Mouse (Mus musculus): ENCODE results near the gene Siah3. TPM values are rescaled to one million over a fixed set of nuclear protein-coding genes. Genes with fewer than 3 reads are reported as not detected.

Gene Siah3
- total RNA-seq (2014; rRNA removed), result 4.8 and 6.1 TPM in 2 replicates
- polyA plus RNA-seq (2015; fragmentation: Nextera tagmentation; extraction: Ambion mirVana), result 2.7 and 3.3 TPM in 2 replicates

DNA sequence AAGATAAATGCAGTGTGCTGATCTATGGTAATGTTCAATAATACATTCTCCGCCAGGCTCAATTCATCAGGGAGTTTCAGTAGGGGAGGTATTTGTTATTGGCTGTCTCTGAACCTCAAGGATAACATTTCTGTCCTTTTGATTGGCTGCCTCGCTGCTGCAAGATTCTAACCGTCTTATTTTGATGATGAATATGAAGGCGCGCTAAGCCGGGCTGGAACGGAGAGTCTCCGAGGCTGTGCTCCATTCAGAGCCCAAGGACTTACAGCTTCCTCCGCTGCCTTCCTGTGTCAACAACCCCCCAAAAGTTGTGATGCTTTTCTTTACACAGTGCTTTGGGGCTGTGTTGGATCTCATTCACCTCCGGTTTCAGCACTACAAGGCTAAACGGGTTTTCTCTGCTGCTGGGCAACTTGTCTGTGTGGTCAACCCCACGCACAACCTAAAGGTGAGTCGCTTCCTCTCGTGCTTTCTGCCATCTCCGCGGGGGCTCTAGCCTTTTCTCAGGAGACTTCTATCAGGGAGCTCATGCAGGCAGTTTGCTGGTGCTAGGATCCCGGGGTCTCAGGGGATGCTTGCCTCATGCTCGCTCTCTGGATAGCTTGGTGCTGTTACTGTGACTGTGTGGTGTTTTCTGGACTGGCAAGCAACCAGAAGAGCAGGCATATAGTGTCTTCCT lies at the start of gene Siah3:
Siah3 (plus strand) TSS at position 240 of the 679 bp plus-strand sequence.
- H3K4me3 ChIP-seq (ENCODE audit: low read depth, low read length), result peak within 1 kb of the TSS; percentile 53
- ATAC-seq, result peak; percentile 76
- peak; percentile 82 for DNase-seq
- no peaks in the 10 kb centered on the region for H3K9me3 ChIP-seq (ENCODE audit: low read length)
- TF ChIP-seq CTCF (IDR thresholded peaks at IDR 0.05; ENCODE audit: low read depth), result 0 out of 2 replicates have a peak, but pooled peaks have one; percentile 12
- no peaks in the 10 kb centered on the region for H3K36me3 ChIP-seq (ENCODE audit: insufficient read depth)
- H3K4me1 ChIP-seq (ENCODE audit: insufficient read depth), result peaks cover 15% of the 10 kb centered on the region
- H3K27me3 ChIP-seq (ENCODE audit: insufficient read depth, low read length), result no peaks in the 10 kb centered on the region
- peak within 1 kb of the TSS; percentile 83 for H3K4me2 ChIP-seq (ENCODE audit: low read depth)
- H3K9ac ChIP-seq, result peak within 1 kb of the TSS; percentile 62
- H3K27ac ChIP-seq (ENCODE audit: low read depth, low read length), result peak within 1 kb of the TSS; percentile 78
- 2% methylated on average over 18 of the region's 18 CpGs for WGBS

DNA sequence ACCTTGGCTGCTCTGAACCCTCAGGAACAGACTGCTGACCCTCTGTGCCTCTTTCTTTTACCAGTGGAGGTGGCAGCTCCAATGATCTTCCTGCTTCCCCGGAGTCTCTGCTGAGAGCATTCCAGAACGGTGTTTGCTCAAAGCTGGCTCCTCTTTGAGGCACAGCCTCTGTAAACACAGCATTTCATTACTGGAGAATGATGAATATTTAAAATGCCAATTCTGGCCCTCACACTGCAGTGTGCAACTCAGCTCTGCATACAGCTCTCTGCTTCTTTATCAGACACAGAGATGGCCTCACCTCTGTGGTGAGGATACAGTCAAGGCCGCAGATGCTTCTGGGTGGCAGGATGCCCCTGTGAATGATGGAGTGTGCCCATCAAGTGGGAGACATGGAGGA lies 46.0 kb upstream of the Siah3 start:
- H3K27ac ChIP-seq (ENCODE audit: low read depth, low read length), result no peak overlapping the region
- no peaks in the 10 kb centered on the region for H3K9me3 ChIP-seq (ENCODE audit: low read length)
- no peak overlapping the region for H3K9ac ChIP-seq
- WGBS, result 46% methylated on average over 3 of the region's 3 CpGs
- H3K4me2 ChIP-seq (ENCODE audit: low read depth), result no peak overlapping the region
- ATAC-seq, result peak; percentile 42; the same call in 1 of the 2 replicates
- no peak overlapping the region for H3K4me3 ChIP-seq (ENCODE audit: low read depth, low read length)
- no peaks in the 10 kb centered on the region for H3K36me3 ChIP-seq (ENCODE audit: insufficient read depth)
- no peaks in the 10 kb centered on the region for H3K4me1 ChIP-seq (ENCODE audit: insufficient read depth)
- no peaks in the 10 kb centered on the region for H3K27me3 ChIP-seq (ENCODE audit: insufficient read depth, low read length)
- peak; percentile 24 for DNase-seq
- no peak for TF ChIP-seq CTCF (IDR thresholded peaks at IDR 0.05; ENCODE audit: low read depth)

DNA sequence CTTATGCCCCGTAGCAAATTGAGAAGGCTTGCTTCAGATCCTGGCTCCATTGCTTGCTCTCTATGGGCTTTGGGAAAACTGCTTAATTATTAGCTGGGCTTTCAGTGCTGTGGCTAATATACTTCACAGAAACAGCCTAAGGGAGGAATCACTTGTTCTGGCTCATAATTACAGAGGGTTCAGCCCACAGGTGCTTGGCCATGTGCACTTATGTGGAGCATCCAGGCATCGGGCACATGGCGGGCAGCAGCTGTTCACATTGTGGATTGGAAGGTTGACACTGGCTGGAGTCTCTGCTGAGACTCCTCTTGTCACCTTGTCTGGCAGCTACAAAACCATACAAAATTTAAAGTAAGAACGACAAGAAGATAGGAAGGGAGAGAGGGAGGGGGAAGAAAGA lies 45.4 kb upstream of the Siah3 start:
- Histone ChIP-seq H3K4me3 (ENCODE audit: low read depth, low read length) (no peak overlapping the region), H3K9me3 (ENCODE audit: low read length) (no peaks in the 10 kb centered on the region), H3K4me2 (ENCODE audit: low read depth) (no peak overlapping the region), H3K4me1 (ENCODE audit: insufficient read depth) (no peaks in the 10 kb centered on the region), H3K27me3 (ENCODE audit: insufficient read depth, low read length) (no peaks in the 10 kb centered on the region), H3K27ac (ENCODE audit: low read depth, low read length) (no peak overlapping the region), H3K9ac (no peak overlapping the region), H3K36me3 (ENCODE audit: insufficient read depth) (no peaks in the 10 kb centered on the region)
- DNase-seq (no peak), ATAC-seq (no peak)
- WGBS, result 75% methylated on average over 4 of the region's 4 CpGs
- TF ChIP-seq CTCF (IDR thresholded peaks at IDR 0.05; ENCODE audit: low read depth), result no peak

DNA sequence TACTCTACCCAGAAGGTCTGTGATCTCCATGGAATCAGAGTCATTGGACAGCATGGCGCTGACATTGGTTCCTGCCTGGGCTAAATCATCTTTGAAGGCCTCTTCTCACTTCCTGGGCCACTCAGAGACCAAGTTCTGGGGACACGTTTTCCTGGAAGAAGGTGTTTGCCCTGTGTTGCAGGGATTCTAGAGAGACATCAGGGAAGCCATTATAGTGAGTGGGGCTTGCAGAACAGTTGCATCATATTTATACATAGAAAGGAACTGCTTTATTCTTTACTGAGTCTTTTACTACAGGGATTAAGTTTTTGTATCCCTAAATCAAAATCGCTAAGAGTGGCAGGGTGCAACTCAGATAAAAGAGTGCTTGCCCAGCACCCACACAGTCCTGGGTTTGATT lies 37.1 kb upstream of the Siah3 start:
- Histone ChIP-seq H3K36me3 (ENCODE audit: insufficient read depth) (no peaks in the 10 kb centered on the region), H3K4me2 (ENCODE audit: low read depth) (no peak overlapping the region), H3K4me1 (ENCODE audit: insufficient read depth) (no peaks in the 10 kb centered on the region), H3K9me3 (ENCODE audit: low read length) (no peaks in the 10 kb centered on the region), H3K27me3 (ENCODE audit: insufficient read depth, low read length) (no peaks in the 10 kb centered on the region), H3K9ac (no peak overlapping the region), H3K4me3 (ENCODE audit: low read depth, low read length) (no peak overlapping the region), H3K27ac (ENCODE audit: low read depth, low read length) (no peak overlapping the region)
- 79% methylated on average over 3 of the region's 3 CpGs for WGBS
- DNase-seq (no peak), ATAC-seq (no peak)
- no peak for TF ChIP-seq CTCF (IDR thresholded peaks at IDR 0.05; ENCODE audit: low read depth)

DNA sequence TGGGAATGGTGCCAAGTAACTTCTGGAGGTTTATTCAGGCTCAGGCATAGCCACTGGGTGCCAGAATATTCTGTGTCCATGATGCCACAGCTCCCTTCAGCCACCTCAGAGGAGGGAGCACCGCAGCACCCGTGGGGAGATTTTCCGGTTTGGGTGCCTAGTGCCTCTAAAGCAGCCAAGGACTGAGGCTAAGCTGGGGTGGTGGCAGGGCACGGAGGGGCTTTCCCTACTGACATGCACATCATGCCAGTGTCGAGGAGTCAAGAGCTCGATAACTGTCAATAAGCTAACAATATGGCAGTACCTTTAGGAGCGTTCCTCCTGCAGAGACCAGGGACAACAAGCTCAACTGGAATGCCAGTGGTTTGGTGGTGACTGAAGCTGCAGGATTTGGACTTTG lies 35.9 kb upstream of the Siah3 start:
- no peak overlapping the region for H3K9ac ChIP-seq
- no peaks in the 10 kb centered on the region for H3K36me3 ChIP-seq (ENCODE audit: insufficient read depth)
- WGBS, result 93% methylated on average over 7 of the region's 7 CpGs
- no peak for ATAC-seq
- H3K4me2 ChIP-seq (ENCODE audit: low read depth), result no peak overlapping the region
- H3K9me3 ChIP-seq (ENCODE audit: low read length), result no peaks in the 10 kb centered on the region
- no peaks in the 10 kb centered on the region for H3K4me1 ChIP-seq (ENCODE audit: insufficient read depth)
- no peak overlapping the region for H3K27ac ChIP-seq (ENCODE audit: low read depth, low read length)
- no peak for DNase-seq
- H3K27me3 ChIP-seq (ENCODE audit: insufficient read depth, low read length), result no peaks in the 10 kb centered on the region
- no peak for TF ChIP-seq CTCF (IDR thresholded peaks at IDR 0.05; ENCODE audit: low read depth)
- no peak overlapping the region for H3K4me3 ChIP-seq (ENCODE audit: low read depth, low read length)

DNA sequence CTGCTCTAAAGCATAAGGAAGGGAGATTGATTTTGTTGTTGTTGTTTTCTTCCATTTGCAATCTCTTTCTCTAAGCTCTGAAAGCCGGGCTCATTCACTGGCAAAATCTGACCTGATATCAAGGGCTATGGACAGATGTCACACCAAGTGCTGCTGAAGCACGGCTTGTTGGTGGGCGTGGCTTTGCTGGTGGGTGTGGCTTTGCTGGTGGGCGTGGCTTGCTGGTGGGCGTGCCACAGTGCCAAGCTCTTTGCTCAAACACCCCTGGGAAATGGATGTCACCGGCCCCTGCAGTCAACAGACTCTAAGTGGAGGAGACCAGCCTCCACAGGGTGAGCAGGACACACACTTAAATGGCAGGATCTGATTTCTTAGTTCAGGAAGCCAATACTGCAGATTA lies 35.0 kb upstream of the Siah3 start:
- WGBS, result 59% methylated on average over 6 of the region's 6 CpGs
- no peak overlapping the region for H3K4me2 ChIP-seq (ENCODE audit: low read depth)
- no peaks in the 10 kb centered on the region for H3K27me3 ChIP-seq (ENCODE audit: insufficient read depth, low read length)
- H3K4me1 ChIP-seq (ENCODE audit: insufficient read depth), result no peaks in the 10 kb centered on the region
- no peak for ATAC-seq
- no peak overlapping the region for H3K4me3 ChIP-seq (ENCODE audit: low read depth, low read length)
- no peak for DNase-seq
- H3K9ac ChIP-seq, result no peak overlapping the region
- H3K36me3 ChIP-seq (ENCODE audit: insufficient read depth), result no peaks in the 10 kb centered on the region
- H3K27ac ChIP-seq (ENCODE audit: low read depth, low read length), result no peak overlapping the region
- TF ChIP-seq CTCF (IDR thresholded peaks at IDR 0.05; ENCODE audit: low read depth), result no peak
- no peaks in the 10 kb centered on the region for H3K9me3 ChIP-seq (ENCODE audit: low read length)

DNA sequence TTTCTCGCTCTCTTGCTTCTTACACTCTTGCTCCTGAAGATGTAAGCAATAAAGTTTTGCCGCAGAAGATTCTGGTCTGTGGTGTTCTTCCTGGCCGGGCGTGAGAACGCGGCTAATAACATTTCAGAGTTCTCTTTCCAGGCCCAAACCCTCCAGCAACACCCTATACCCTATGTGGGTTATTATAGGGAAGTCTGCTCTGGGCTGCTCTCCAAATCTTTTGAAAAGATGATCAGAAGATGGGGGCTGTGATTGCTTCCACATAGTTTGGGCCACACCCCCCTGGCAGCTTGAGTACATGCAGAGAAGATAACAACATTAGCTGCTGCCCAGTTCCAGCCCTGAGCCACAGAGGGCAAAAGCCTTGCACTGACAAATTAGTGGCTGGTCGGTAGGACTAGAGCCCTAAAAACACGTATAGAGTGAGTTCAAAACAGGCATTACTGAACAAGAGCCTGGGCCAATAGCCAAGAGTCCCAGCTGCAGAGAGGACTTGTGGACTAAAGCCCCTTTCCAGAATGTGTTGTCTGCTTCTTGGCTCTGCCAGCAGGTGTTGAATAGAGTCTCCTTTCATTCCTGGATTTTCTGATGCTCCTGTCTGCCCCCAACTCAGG lies 24.5 kb upstream of the Siah3 start:
- TF ChIP-seq CTCF (IDR thresholded peaks at IDR 0.05; ENCODE audit: low read depth), result no peak
- Histone ChIP-seq H3K27ac (ENCODE audit: low read depth, low read length) (no peak overlapping the region), H3K36me3 (ENCODE audit: insufficient read depth) (no peaks in the 10 kb centered on the region), H3K9ac (no peak overlapping the region), H3K4me2 (ENCODE audit: low read depth) (no peak overlapping the region), H3K27me3 (ENCODE audit: insufficient read depth, low read length) (no peaks in the 10 kb centered on the region), H3K4me1 (ENCODE audit: insufficient read depth) (no peaks in the 10 kb centered on the region), H3K4me3 (ENCODE audit: low read depth, low read length) (no peak overlapping the region), H3K9me3 (ENCODE audit: low read length) (no peaks in the 10 kb centered on the region)
- ATAC-seq (peak; percentile 47), DNase-seq (peak; percentile 48)
- WGBS, result 54% methylated on average over 7 of the region's 8 CpGs

Measured in forebrain, postnatal 0 days (tissue).